Mouse (Mus musculus): ENCODE data around the gene Jak2. TPM values are rescaled to one million over a fixed set of nuclear protein-coding genes. Genes with fewer than 3 reads are reported as not detected.

Gene Jak2
- polyA plus RNA-seq, 1 experiment from 2014 or later: 11.4 TPM

DNA sequence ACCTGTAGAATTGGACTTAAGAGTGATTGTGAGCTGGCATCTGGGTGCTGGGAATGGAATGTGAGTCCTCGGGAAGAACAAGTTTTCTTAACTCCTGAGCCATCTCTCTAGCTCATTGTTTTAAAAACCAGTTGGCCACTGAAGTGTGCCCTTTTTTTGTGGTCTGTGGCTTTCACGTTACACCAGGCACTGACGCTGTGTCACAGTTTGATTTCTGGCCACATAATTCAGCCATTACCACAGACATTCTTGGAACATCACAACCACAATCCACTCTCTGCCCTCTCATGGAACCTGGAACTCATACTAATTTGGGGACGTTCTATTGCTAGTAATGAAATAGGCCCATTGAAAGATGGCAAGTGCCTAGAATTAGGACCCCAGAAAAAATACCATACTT is 89.4 kb downstream of the Jak2 start:
- H3K4me1 ChIP-seq (replicated peaks): no peaks in the 10 kb centered on the region
- H3K4me3 ChIP-seq (replicated peaks): no peak overlapping the region
- 46% methylated on average over 4 of the region's 4 CpGs for WGBS (ENCODE audit: insufficient replicate concordance)
- ATAC-seq (ENCODE audit: insufficient read depth): no peak
- H3K36me3 ChIP-seq (replicated peaks): no peaks in the 10 kb centered on the region
- H3K27ac ChIP-seq (replicated peaks): no peak overlapping the region
- H3K4me2 ChIP-seq: no peak overlapping the region
- H3K27me3 ChIP-seq: no peaks in the 10 kb centered on the region; the same call in 1 of the 2 replicates
- H3K9me3 ChIP-seq (replicated peaks): no peaks in the 10 kb centered on the region
- H3K9ac ChIP-seq: no peak overlapping the region

DNA sequence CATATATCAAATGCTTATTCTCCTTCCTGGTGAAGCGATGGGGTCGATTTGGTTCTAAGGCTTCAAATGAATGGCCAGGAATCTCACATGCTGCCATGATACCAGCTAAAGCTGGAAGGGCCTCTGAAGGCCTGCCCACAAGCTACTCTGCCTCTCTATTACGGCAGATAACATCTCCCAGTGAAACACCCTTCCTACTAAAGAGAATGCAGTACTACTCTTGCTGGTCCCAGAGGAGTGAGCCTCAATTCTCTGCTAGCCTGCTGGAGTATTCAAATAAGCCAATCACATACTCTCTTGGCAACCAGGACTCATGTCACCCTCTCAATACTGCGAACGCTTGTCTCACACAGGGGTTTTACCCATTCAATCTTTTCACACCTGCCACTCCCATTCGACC is 90.7 kb downstream of the Jak2 start:
- Histone ChIP-seq H3K9ac (no peak overlapping the region), H3K4me2 (no peak overlapping the region), H3K27me3 (no peaks in the 10 kb centered on the region; the same call in 1 of the 2 replicates), H3K9me3 (replicated peaks) (no peaks in the 10 kb centered on the region), H3K27ac (replicated peaks) (no peak overlapping the region), H3K4me1 (replicated peaks) (no peaks in the 10 kb centered on the region), H3K36me3 (replicated peaks) (no peaks in the 10 kb centered on the region), H3K4me3 (replicated peaks) (no peak overlapping the region)
- no peak for ATAC-seq (ENCODE audit: insufficient read depth)
- 64% methylated on average over 6 of the region's 6 CpGs for WGBS (ENCODE audit: insufficient replicate concordance)

DNA sequence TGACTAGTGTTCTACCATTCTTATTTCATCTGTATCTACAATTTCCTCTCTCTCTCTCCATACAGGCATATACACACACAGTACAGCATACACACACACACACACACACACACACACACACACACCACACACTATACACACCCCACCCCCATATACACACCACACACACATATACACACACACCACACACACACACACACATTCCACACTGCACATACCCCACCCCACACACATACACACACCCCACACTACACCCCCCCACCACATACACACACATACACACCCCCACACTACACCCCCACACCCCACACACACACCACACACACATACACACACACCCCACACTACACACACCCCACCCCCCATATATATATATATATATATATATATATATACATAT is 93.2 kb downstream of the Jak2 start:
- H3K27me3 ChIP-seq: no peaks in the 10 kb centered on the region
- H3K36me3 ChIP-seq (replicated peaks): no peaks in the 10 kb centered on the region; the same call in 1 of the 2 replicates
- H3K4me2 ChIP-seq: no peak overlapping the region
- no peak overlapping the region for H3K27ac ChIP-seq (replicated peaks)
- no peak overlapping the region for H3K4me3 ChIP-seq (replicated peaks)
- no peaks in the 10 kb centered on the region for H3K9me3 ChIP-seq (replicated peaks)
- H3K4me1 ChIP-seq (replicated peaks): no peaks in the 10 kb centered on the region
- no peak overlapping the region for H3K9ac ChIP-seq
- no peak for ATAC-seq (ENCODE audit: insufficient read depth)

DNA sequence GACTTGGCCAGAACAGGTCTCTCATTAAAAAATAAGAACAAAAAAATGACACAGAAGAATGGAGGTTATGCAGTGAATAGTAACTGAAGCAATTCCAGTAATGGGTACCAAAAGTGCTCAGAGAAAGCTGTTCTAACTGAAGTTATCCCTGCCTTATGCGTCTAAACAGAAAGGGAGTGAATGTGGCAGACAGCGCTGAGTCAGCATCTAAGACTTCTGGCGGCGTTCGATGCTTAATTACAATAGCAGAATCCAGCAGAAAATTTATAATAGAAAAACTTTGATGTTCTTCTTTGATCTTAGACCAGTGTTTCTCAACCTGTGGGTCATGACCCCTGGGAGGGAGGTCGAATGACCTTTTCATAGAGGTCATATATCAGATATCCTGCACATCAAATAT is 94.0 kb downstream of the Jak2 start:
- WGBS (ENCODE audit: insufficient replicate concordance): 68% methylated on average over 6 of the region's 6 CpGs
- no peaks in the 10 kb centered on the region for H3K9me3 ChIP-seq (replicated peaks)
- no peaks in the 10 kb centered on the region for H3K27me3 ChIP-seq
- no peak overlapping the region for H3K27ac ChIP-seq (replicated peaks)
- H3K4me1 ChIP-seq (replicated peaks): no peaks in the 10 kb centered on the region
- H3K4me3 ChIP-seq (replicated peaks): no peak overlapping the region
- no peaks in the 10 kb centered on the region; the same call in 1 of the 2 replicates for H3K36me3 ChIP-seq (replicated peaks)
- H3K4me2 ChIP-seq: no peak overlapping the region
- H3K9ac ChIP-seq: no peak overlapping the region
- ATAC-seq (ENCODE audit: insufficient read depth): no peak

DNA sequence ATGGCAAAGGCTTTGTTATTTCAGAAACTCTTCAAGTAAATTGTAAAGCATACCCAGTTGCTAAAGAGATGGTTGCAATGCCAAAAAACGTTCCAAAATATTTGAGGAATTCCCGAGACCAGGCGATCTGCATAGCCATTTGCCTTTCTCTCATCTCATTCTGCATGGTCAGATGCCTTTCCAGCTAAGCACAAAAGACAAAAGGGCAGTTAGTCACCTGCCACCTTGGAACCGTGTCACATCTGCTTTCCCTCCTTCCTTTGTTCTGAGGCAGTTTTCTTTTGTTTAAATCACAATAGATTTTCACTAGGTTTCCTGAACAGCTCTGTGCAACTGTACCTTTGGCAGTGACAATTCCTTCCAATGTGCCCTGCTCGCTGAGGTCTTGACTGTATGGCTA is 99.4 kb downstream of the Jak2 start:
- no peaks in the 10 kb centered on the region; the same call in 1 of the 2 replicates for H3K36me3 ChIP-seq (replicated peaks)
- H3K27ac ChIP-seq (replicated peaks): no peak overlapping the region
- no peak overlapping the region for H3K4me3 ChIP-seq (replicated peaks)
- 61% methylated on average over 5 of the region's 5 CpGs for WGBS (ENCODE audit: insufficient replicate concordance)
- H3K9me3 ChIP-seq (replicated peaks): no peaks in the 10 kb centered on the region
- H3K4me1 ChIP-seq (replicated peaks): peaks cover 11% of the 10 kb centered on the region
- H3K4me2 ChIP-seq: no peak overlapping the region
- H3K9ac ChIP-seq: no peak overlapping the region
- no peaks in the 10 kb centered on the region for H3K27me3 ChIP-seq
- no peak for ATAC-seq (ENCODE audit: insufficient read depth)

DNA sequence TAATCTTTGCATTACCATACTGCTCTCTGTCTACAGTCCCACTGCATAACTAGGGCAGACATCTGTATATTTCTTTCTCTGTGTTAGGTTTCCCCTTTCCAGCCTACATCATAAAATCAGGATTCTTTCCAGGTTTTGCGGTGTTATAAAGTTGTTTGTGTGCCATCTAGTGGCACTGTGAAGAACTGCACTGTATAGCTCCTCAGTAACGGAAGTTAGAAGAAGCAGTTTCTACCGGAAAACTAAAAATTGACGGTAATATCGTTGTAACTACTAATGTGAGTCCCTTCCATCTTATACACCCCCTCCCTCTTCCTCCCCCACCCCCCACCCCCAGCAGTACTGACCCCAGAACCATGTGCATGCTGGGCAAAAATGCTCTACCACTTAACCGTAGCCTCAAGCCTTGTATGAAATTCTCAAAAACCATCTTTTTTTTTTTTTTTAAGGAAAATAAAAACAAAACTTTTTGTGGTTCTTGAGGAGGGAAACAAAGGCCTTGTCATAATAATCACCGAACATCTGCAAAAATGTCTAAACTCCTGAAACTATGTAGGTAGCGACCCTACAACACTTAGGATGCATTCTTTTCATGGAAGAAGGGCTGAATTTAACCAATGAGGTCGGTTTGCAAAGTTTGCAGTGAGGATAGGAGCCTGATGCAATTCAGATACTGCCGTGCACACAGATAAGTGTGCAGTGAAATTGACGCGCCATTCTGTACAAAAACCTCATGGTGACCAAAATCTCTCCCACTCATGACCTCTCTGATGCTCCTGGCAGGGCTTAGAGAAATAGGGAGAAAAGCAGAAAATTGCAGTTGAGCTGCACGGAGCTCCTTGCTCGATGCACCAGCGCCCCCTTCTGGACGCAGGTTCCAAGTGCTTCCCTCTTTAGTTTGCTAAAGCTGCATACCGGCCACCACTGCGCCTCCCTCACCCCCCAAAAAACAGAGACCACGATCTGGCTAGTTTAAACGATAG is 103.6 kb downstream of the Jak2 start:
- no peaks in the 10 kb centered on the region for H3K9me3 ChIP-seq (replicated peaks)
- 3% methylated on average over 20 of the region's 20 CpGs for WGBS (ENCODE audit: insufficient replicate concordance)
- H3K27ac ChIP-seq (replicated peaks): peak overlapping the region; percentile 60; the same call in 1 of the 2 replicates
- peak overlapping the region; percentile 57 for H3K4me3 ChIP-seq (replicated peaks)
- peaks cover 16% of the 10 kb centered on the region for H3K4me1 ChIP-seq (replicated peaks)
- H3K9ac ChIP-seq: peak overlapping the region; percentile 50
- ATAC-seq (ENCODE audit: insufficient read depth): peak; percentile 70
- H3K4me2 ChIP-seq: peak overlapping the region; percentile 85
- H3K27me3 ChIP-seq: no peaks in the 10 kb centered on the region
- peaks cover 6% of the 10 kb centered on the region; the same call in 1 of the 2 replicates for H3K36me3 ChIP-seq (replicated peaks)

DNA sequence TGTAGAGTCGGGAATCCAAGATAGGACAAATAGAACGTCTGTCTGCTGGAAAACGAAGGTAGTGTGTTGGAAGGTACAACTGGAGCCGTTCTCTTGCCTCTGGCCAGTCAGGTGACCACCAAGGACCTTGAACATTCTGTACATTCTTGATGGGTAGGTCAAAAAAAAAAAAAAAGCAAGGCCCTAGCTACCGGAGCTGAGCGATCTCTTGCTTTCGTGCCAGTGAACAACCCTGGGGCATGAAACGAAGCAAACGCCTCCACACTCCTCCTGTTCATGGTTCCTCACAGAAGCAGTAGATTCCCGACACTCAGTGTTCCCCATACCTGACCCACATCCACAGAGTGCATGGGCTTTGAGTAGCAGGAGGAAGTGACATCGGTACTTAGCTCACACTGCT is 104.7 kb downstream of the Jak2 start:
- H3K27ac ChIP-seq (replicated peaks): no peak overlapping the region
- H3K4me1 ChIP-seq (replicated peaks): peaks cover 26% of the 10 kb centered on the region
- H3K36me3 ChIP-seq (replicated peaks): peaks cover 6% of the 10 kb centered on the region; the same call in 1 of the 2 replicates
- H3K4me3 ChIP-seq (replicated peaks): no peak overlapping the region
- no peak overlapping the region for H3K9ac ChIP-seq
- no peak for ATAC-seq (ENCODE audit: insufficient read depth)
- H3K4me2 ChIP-seq: no peak overlapping the region
- no peaks in the 10 kb centered on the region for H3K9me3 ChIP-seq (replicated peaks)
- H3K27me3 ChIP-seq: no peaks in the 10 kb centered on the region
- WGBS (ENCODE audit: insufficient replicate concordance): 77% methylated on average over 11 of the region's 11 CpGs

DNA sequence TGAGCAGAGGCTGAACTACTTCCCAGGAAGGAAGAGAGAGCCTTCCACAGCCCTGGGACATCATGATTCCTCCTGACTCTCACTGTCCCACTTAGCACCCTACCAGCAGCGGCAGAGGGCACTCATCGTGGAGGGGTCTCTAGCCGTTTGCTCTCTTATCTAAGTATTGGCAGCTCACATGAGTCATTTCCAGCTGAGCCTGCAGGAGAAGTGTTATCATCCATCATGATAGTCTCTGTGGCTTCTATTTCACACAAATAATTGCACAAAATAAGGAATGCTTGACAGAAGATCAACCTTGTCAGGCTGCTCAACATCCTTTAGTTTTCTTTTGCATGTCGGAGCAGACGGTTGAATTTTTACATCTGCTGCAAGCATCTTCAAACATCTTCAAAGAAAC is 108.6 kb downstream of the Jak2 start:
- WGBS (ENCODE audit: insufficient replicate concordance): 32% methylated on average over 5 of the region's 5 CpGs
- Histone ChIP-seq H3K4me1 (replicated peaks) (peaks cover 28% of the 10 kb centered on the region), H3K4me2 (peak overlapping the region; percentile 14; the same call in 1 of the 2 replicates), H3K4me3 (replicated peaks) (no peak overlapping the region), H3K9me3 (replicated peaks) (no peaks in the 10 kb centered on the region), H3K9ac (no peak overlapping the region), H3K27me3 (no peaks in the 10 kb centered on the region), H3K27ac (replicated peaks) (no peak overlapping the region), H3K36me3 (replicated peaks) (peaks cover 6% of the 10 kb centered on the region; the same call in 1 of the 2 replicates)
- ATAC-seq (ENCODE audit: insufficient read depth): no peak

DNA sequence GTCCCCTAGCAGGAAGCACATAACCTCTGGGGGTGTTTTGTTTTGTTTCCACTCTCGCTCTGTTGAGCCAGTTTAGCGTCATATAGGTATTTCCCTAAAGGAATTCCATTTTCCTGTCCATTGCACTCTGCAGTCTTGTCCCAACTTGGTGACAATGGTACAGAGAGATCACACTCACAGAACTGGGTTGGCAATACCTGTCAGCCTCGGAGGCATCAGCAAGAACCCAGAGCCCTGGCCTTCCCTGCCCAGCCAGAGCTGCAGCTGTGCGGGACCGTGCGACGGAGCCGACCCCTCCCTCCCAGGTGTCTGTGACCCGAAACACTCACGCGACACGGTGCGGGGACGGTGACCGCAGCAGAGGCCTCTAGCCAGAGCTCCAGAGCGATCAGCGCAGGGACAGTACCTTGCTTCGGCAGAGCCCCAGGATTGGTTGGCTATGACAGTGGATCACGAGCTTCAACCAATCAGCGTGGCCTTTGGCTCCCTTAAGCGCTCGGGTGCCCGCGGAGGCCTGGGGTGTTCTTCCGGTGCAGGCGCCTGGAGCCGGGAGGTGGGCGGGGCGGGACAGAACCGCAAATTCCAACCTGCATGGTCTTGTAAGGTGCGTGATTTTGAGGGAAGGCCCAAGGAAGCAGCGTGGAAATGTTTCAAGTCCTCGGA is 110.0 kb downstream of the Jak2 start:
- WGBS (ENCODE audit: insufficient replicate concordance): 3% methylated on average over 33 of the region's 33 CpGs
- H3K36me3 ChIP-seq (replicated peaks): peaks cover 2% of the 10 kb centered on the region; the same call in 1 of the 2 replicates
- no peaks in the 10 kb centered on the region for H3K9me3 ChIP-seq (replicated peaks)
- H3K27ac ChIP-seq (replicated peaks): no peak overlapping the region
- peaks cover 34% of the 10 kb centered on the region for H3K4me1 ChIP-seq (replicated peaks)
- peak overlapping the region; percentile 88 for H3K4me2 ChIP-seq
- H3K9ac ChIP-seq: peak overlapping the region; percentile 71
- peak overlapping the region; percentile 64 for H3K4me3 ChIP-seq (replicated peaks)
- no peaks in the 10 kb centered on the region for H3K27me3 ChIP-seq
- ATAC-seq (ENCODE audit: insufficient read depth): peak; percentile 99

DNA sequence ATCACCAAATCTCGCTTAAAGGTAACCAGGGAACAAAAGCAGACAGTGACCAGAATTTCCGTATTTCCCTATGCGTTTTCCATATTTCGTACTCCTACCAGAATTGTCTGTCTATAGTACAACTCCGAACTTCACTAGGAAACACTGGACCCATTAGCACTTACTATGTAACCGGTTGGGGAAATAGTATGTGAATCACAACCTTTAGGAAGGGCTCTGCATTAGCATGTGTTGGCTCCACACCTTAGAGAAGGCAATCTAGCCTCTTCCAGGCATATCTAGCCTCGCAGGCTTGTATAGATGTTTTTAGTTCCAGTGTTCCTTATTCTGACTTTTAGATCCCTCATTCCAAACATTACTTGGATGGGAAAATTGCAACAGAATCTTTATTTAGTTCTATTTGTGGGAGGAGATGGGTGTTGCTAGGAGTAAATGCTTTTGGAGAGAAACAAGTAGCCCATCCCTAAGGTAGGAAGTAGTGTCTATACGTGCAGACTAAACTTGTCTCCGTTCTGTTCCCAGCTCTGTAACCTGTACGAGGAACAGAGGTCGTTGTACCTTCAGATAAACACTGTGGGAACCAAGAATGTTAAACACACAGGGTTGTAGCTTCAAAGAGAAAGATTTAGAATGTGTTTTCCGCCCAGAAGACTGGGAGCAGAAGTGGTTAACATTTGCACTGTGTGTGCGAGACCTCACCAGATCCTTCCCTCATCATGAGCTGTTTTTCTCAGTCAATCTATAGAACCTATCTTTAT is 110.7 kb downstream of the Jak2 start:
- peak overlapping the region; percentile 71; the same call in 1 of the 2 replicates for H3K9ac ChIP-seq

More for the DNA sequence above, 110.7 kb downstream of the Jak2 start:
- WGBS (ENCODE audit: insufficient replicate concordance): 29% methylated on average over 13 of the region's 13 CpGs
- no peaks in the 10 kb centered on the region for H3K9me3 ChIP-seq (replicated peaks)
- peak overlapping the region; percentile 64 for H3K4me3 ChIP-seq (replicated peaks)
- no peaks in the 10 kb centered on the region; the same call in 1 of the 2 replicates for H3K36me3 ChIP-seq (replicated peaks)
- H3K27ac ChIP-seq (replicated peaks): peak overlapping the region; percentile 30
- H3K4me1 ChIP-seq (replicated peaks): peaks cover 40% of the 10 kb centered on the region
- H3K4me2 ChIP-seq: peak overlapping the region; percentile 88
- ATAC-seq (ENCODE audit: insufficient read depth): no peak
- H3K27me3 ChIP-seq: no peaks in the 10 kb centered on the region

Measured in liver, embryonic 15.5 days (tissue).